9 mouse cellular contexts compared by ENCODE assay signal in genomic region chr11:54060316-54060715, GRCm38 (mm10). TPM values are rescaled to one million over a fixed set of nuclear protein-coding genes. Genes with fewer than 3 reads are reported as not detected.
A peak's percentile ranks its signal among the peaks of the same experiment; 100 is the strongest.
DNase-seq lines count a peak whose midpoint lies in the region; ATAC-seq and TF ChIP-seq lines count a peak whose summit lies in the region.
"Had no signal": no experiment of that assay in that cellular context is flagged by ENCODE, and none has a peak within 500 bp of the region (broad histone marks: within the 10 kb centered on the region; RNA-seq: fewer than 3 reads in every experiment).

No protein-coding gene starts in this region.

- peaks cover 60% of the 10 kb centered on the region for H3K36me3 ChIP-seq in limb, embryonic 12.5 days
- no peaks in the 10 kb centered on the region; the same call in 1 of the 2 replicates for H3K36me3 ChIP-seq in stomach, postnatal 0 days (ENCODE audit: control insufficient read depth, insufficient read depth, low read length)

- TF ChIP-seq CTCF in stomach, postnatal 0 days (IDR thresholded peaks at IDR 0.05; ENCODE audit: low read depth) = 0 out of 2 replicates have a peak, but pooled peaks have one; percentile 1

- no peak for TF ChIP-seq EP300 in stomach, postnatal 0 days (optimal IDR thresholded peaks at IDR 0.05)

- H3K4me3 ChIP-seq in brown adipose tissue, adult 24 weeks (ENCODE audit: insufficient read depth, low read depth, low read length) = no peak overlapping the region
- H3K4me3 ChIP-seq in limb, embryonic 12.5 days (replicated peaks) = no peak overlapping the region
- H3K4me3 ChIP-seq in stomach, postnatal 0 days (ENCODE audit: low read depth, low read length) = no peak overlapping the region

- WGBS in limb, embryonic 12.5 days = 4% methylated on average over 9 of the region's 9 CpGs
- WGBS in stomach, postnatal 0 days = 36% methylated on average over 9 of the region's 9 CpGs

- ATAC-seq in limb, embryonic 12.5 days (ENCODE audit: insufficient number of reproducible peaks, insufficient read depth, low FRiP score, low TSS enrichment, low read depth) = peak; percentile 60
- ATAC-seq in stomach, postnatal 0 days (ENCODE audit: low FRiP score, low TSS enrichment) = peak; percentile 63
- ATAC-seq in CD4-positive, CD25-positive, alpha-beta regulatory T cell, adult 4 months = no peak
- no peak for ATAC-seq in megakaryocyte, adult 5-6 weeks (ENCODE audit: poor library complexity, severe bottlenecking)

- H3K4me2 ChIP-seq in limb, embryonic 12.5 days = peak overlapping the region; percentile 37
- 0 out of 2 replicates have a peak overlapping the region, but pooled peaks have one; percentile 8 for H3K4me2 ChIP-seq in stomach, postnatal 0 days (replicated peaks; ENCODE audit: low read depth)

- H3K27ac ChIP-seq in brown adipose tissue, adult 24 weeks (replicated peaks; ENCODE audit: low read depth, low read length) = peak overlapping the region; percentile 46
- peak overlapping the region; percentile 94 for H3K27ac ChIP-seq in limb, embryonic 12.5 days
- peak overlapping the region; percentile 70 for H3K27ac ChIP-seq in stomach, postnatal 0 days (replicated peaks)
- H3K27ac ChIP-seq: liver, embryonic 14.5 days had no signal

- peak overlapping the region; percentile 31; the same call in 1 of the 2 replicates for H3K9ac ChIP-seq in limb, embryonic 12.5 days (replicated peaks)
- H3K9ac ChIP-seq in stomach, postnatal 0 days (ENCODE audit: low read length) = no peak overlapping the region
- H3K9ac ChIP-seq: liver, embryonic 14.5 days had no signal

- H3K27me3 ChIP-seq in limb, embryonic 12.5 days = no peaks in the 10 kb centered on the region
- no peaks in the 10 kb centered on the region for H3K27me3 ChIP-seq in stomach, postnatal 0 days (ENCODE audit: control insufficient read depth, insufficient read depth, low read length)

- H3K4me1 ChIP-seq in brown adipose tissue, adult 24 weeks (ENCODE audit: control insufficient read depth, insufficient read depth, insufficient read length, low read length) = peaks cover 14% of the 10 kb centered on the region
- H3K4me1 ChIP-seq in limb, embryonic 12.5 days (replicated peaks) = peaks cover 92% of the 10 kb centered on the region
- peaks cover 9% of the 10 kb centered on the region; the same call in 1 of the 2 replicates for H3K4me1 ChIP-seq in stomach, postnatal 0 days (replicated peaks; ENCODE audit: control insufficient read depth, insufficient read depth)

- DNase-seq in 3134 (ENCODE audit: extremely low read depth, insufficient read length, low spot score) = peak; percentile 87
- peak; percentile 59 to 62 for DNase-seq in heart, postnatal 10 days
- DNase-seq in stomach, postnatal 0 days (ENCODE audit: low spot score) = peak; percentile 49
- DNase-seq in left cerebral cortex, adult 9 months (ENCODE audit: low spot score in 2 of 2) = no peak

- intact Hi-C loops in heart, postnatal 10 days (cut with DNase I) = no loop called here

- no peaks in the 10 kb centered on the region for H3K9me3 ChIP-seq in limb, embryonic 12.5 days
- H3K9me3 ChIP-seq in stomach, postnatal 0 days (ENCODE audit: control insufficient read depth, low read length) = no peaks in the 10 kb centered on the region

RNA-seq across cellular contexts. Expression of gene Pdlim4, which starts 8.5 kb away (rescaled TPM):
- 2.9 and 3.5 TPM in 2 replicates for polyA plus RNA-seq in brown adipose tissue, adult 24 weeks (2012; ENCODE audit: insufficient read depth, insufficient read length, missing spikeins)
- total RNA-seq in heart, postnatal 10 days (2021) = 10 to 100 TPM; 23.4 to 28.2 TPM
- 188 and 205 TPM in 2 replicates for polyA plus RNA-seq in limb, embryonic 12.5 days (2016; fragmentation: Nextera tagmentation; extraction: Ambion mirVana)
- 55.5 and 58.6 TPM in 2 replicates for polyA plus RNA-seq in stomach, postnatal 0 days (2015; fragmentation: Nextera tagmentation; extraction: Ambion mirVana)
- 1 to 10 TPM in 1 of 2 experiments, under 1 TPM in 1; 0.91 to 1.3 TPM for polyA plus RNA-seq in CD4-positive, CD25-positive, alpha-beta regulatory T cell, adult 4 months (2017; shearing (Covaris generic))
- 0.33 and 0.82 TPM in 2 replicates for total RNA-seq in megakaryocyte, adult 5-6 weeks (2015)
- total RNA-seq in megakaryocyte, adult 5-6 weeks (2017) = 0.77 and 3.9 TPM in 2 replicates

RNA-seq across cellular contexts. Expression of gene Slc22a4, which starts 32.4 kb away (rescaled TPM):
- polyA plus RNA-seq in brown adipose tissue, adult 24 weeks (2012; ENCODE audit: insufficient read depth, insufficient read length, missing spikeins) = 1.8 and 3.5 TPM in 2 replicates
- total RNA-seq in heart, postnatal 10 days (2021) = 1 to 10 TPM; 1.9 to 2.2 TPM
- 1.3 and 1.7 TPM in 2 replicates for polyA plus RNA-seq in limb, embryonic 12.5 days (2016; fragmentation: Nextera tagmentation; extraction: Ambion mirVana)
- polyA plus RNA-seq in stomach, postnatal 0 days (2015; fragmentation: Nextera tagmentation; extraction: Ambion mirVana) = 2.1 and 2.5 TPM in 2 replicates
- not detected for polyA plus RNA-seq in CD4-positive, CD25-positive, alpha-beta regulatory T cell, adult 4 months (2017; shearing (Covaris generic))
- 6.8 and 11.0 TPM in 2 replicates for total RNA-seq in megakaryocyte, adult 5-6 weeks (2015)
- total RNA-seq in megakaryocyte, adult 5-6 weeks (2017) = 8.0 and 8.5 TPM in 2 replicates

RNA-seq across cellular contexts. Expression of gene P4ha2, which starts 39.6 kb away (rescaled TPM):
- 3.6 and 5.6 TPM in 2 replicates for polyA plus RNA-seq in brown adipose tissue, adult 24 weeks (2012; ENCODE audit: insufficient read depth, insufficient read length, missing spikeins)
- total RNA-seq in heart, postnatal 10 days (2021) = 10 to 100 TPM; 36.8 to 37.0 TPM
- 52.7 and 56.6 TPM in 2 replicates for polyA plus RNA-seq in limb, embryonic 12.5 days (2016; fragmentation: Nextera tagmentation; extraction: Ambion mirVana)
- polyA plus RNA-seq in stomach, postnatal 0 days (2015; fragmentation: Nextera tagmentation; extraction: Ambion mirVana) = 28.4 and 30.2 TPM in 2 replicates
- not detected for polyA plus RNA-seq in CD4-positive, CD25-positive, alpha-beta regulatory T cell, adult 4 months (2017; shearing (Covaris generic))
- total RNA-seq in megakaryocyte, adult 5-6 weeks (2015) = not detected in 2 replicates
- total RNA-seq in megakaryocyte, adult 5-6 weeks (2017) = not detected in 2 replicates

Comparison
In these comparisons a context has a peak if more than half of its experiments do, and no peak if none do; other contexts are left out.
1. DNase-seq: peak in 3134 (single experiment), heart, postnatal 10 days (2 of 2) and stomach, postnatal 0 days (single experiment); none in left cerebral cortex, adult 9 months (0 of 2).
2. ATAC-seq: peak in limb, embryonic 12.5 days (single experiment) and stomach, postnatal 0 days (single experiment); none in CD4-positive, CD25-positive, alpha-beta regulatory T cell, adult 4 months (single experiment) and megakaryocyte, adult 5-6 weeks (single experiment).
3. RNA of gene Pdlim4, which starts 8.5 kb away (polyA plus RNA-seq): 188 to 205 TPM in limb, embryonic 12.5 days and 55.5 to 58.6 TPM in stomach, postnatal 0 days; 2.9 to 3.5 TPM in brown adipose tissue, adult 24 weeks and 0.91 to 1.3 TPM in CD4-positive, CD25-positive, alpha-beta regulatory T cell, adult 4 months; every median in the first group is over 10 times any median in the second.
4. Peak in every context shown above with its lines, with median percentiles within 50 percentile points of each other: H3K27ac ChIP-seq.